Mouse (Mus musculus) gastrocnemius, adult 2 months (tissue): ENCODE measurements around the gene Dek. TPM values are rescaled to one million over a fixed set of nuclear protein-coding genes. Genes with fewer than 3 reads are reported as not detected.
A peak's percentile ranks its signal among the peaks of the same experiment; 100 is the strongest.

Source experiments
- DNase-seq: peaks from one replicate; pipeline ENCODE4 v3.0.0; 2022
- H3K27ac ChIP-seq: fragments of 200-600 bp; 2 replicates; pipeline ENCODE4 v1.8.1; 2022; ENCODE audit warnings: mild to moderate bottlenecking
- H3K4me3 ChIP-seq: fragments of 200-600 bp; 2 replicates; pipeline ENCODE4 v1.8.1; 2022; ENCODE audit warnings: mild to moderate bottlenecking, moderate library complexity
- CTCF ChIP-seq: fragments of 200-600 bp; IDR thresholded peaks from 2 replicates; pipeline ENCODE4 v1.8.1; 2022; ENCODE audit warnings: antibody characterized with exemption, mild to moderate bottlenecking, moderate library complexity
- intact Hi-C: fragments of 180-260 bp; cut with DNase I; formaldehyde crosslinking; loops from one replicate; pipeline ENCODE4 v1.15.1; 2025
- total RNA-seq, 2 experiments: library from RNA; stranded (reverse); gene quantifications; 2 replicates each; pipeline ENCODE4 v1.2.3; 2021

Gene Dek
- total RNA-seq, 2 experiments from 2014 or later: 34.8 to 35.4 TPM

DNA sequence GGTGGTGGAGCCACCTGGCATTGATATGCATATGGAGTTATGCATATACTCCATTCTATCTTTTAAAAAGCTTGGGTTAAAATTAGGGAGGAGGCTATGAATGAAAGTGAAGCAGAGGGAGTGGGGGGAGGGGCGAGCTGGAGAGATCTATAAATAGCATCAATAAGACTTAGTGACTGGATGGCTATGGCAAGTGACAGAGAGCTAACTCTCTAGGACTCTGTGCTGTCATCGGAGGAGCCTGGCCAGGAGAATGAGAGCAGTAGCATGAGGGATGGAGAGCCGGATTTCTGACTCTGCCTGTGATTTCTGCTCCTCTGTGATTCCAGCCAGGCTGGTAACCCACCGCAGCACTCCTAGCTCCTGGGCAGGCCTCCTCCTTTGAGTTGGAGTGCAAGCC lies 23.1 kb upstream of the Dek start:
- TF ChIP-seq CTCF: no peak
- Histone ChIP-seq H3K4me3 (no peak overlapping the region), H3K27ac (no peak overlapping the region)
- intact Hi-C loops: no loop called here
- DNase-seq: peak; percentile 38

DNA sequence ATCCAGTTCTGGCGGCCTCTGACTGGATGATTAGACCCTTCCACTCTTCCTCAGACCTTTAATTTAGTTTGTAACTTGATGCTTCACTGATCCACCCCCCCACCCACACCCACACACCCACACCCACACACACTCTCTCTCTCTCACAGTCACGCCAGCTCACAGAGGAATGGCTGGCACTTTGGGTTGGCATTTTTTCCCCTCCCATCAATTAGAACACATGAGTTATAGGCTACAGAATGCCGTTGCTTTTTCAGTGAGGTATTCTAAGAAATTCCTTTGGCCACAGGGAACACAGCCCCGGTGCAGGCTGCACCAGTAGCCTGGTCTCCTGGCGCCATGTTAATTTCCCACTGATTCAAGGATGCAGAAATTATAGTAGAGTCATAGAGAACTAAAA lies 19.6 kb upstream of the Dek start:
- Histone ChIP-seq H3K27ac (no peak overlapping the region), H3K4me3 (no peak overlapping the region)
- intact Hi-C loops: no loop called here
- no peak for TF ChIP-seq CTCF
- no peak for DNase-seq

DNA sequence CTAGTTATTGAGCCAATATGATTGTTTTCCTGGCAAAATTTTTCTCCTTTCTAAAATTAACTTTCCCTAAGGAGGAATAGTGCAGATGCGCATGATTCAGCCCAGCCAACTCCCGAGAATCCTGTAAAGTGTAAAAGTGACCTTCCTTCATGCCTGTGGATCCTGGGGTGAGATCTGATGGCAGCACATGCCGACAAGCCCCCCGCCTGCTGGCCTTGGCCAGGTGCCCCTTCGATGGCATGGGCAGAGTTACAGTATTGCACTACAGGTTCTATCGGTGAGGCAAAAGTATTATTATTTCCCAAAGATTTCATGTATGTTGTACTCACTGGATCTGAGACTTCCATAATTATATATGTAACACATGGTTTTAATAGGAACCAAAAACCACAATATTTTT lies 19.0 kb upstream of the Dek start:
- Histone ChIP-seq H3K4me3 (no peak overlapping the region), H3K27ac (no peak overlapping the region)
- intact Hi-C loops: no loop called here
- no peak for TF ChIP-seq CTCF
- no peak for DNase-seq

DNA sequence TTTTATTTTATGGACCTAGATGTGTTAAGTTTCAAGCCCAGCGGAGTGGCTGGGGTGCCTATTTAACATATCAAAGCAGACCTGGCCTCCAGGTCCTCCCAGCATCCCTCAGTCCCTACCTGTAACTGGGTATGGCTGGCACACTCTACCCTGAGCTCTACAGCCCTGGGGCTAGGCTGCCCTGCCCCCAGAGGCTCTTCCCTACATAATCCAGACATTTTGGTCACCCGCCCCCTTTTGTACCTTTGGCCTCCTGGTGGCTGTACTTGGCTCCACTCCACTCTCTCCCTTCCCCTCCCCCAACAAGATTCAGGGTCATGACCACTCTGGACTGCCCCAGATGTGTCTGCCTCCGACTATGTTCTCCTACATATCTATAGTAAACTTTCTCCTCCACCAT lies 18.4 kb upstream of the Dek start:
- no peak for DNase-seq
- intact Hi-C loops: no loop called here
- no peak for TF ChIP-seq CTCF
- H3K27ac ChIP-seq: no peak overlapping the region
- no peak overlapping the region for H3K4me3 ChIP-seq

DNA sequence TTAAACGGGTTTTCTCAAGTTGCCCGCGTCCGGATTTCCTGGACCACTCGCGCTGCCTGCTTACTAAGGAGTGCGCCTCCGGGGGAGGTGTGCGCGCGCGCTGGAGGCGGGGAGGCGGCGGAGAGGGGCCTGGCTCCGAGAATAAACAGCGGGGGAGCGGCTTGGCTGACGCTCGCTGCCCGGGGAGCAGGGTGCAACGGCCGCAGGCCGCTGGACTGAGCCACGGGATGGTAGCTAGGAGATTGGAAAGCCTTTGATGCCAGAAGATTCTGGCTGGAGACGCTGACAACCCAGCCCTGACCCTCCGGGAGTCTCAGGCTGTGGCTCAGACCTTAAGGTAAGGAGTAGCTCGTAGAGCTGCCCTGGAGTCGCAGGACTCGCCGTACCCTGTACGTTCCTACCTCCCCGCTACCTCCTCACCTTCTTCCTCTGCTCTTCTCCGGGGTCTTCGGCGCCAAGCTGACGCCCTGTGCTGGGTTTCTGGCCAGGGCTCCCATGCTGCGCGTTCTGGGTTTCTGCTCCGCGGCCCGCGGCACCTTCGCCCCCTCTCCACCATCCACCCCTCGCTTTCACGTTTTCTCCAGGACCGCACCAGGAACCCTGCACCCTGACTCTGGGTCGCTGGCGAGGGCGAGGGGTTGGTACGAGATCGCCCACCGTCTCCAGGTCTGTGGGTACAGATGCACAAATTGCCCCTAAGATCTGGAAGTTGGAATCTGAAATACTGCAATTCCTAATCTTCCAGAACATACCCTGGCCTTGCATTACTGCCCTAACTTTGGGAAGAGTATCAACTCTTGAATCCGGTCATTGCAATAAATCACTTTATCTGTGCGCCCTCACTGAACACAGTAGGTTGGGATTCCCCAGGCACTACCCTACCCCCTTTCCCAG lies 16.8 kb upstream of the Dek start, which contains the start of gene Rnf144b:
Gene Rnf144b, plus strand, starts transcription at position 120 of the 894 bp plus-strand sequence.
- TF ChIP-seq CTCF: no peak
- Histone ChIP-seq H3K4me3 (peak within 1 kb of the TSS; percentile 81), H3K27ac (peak within 1 kb of the TSS; percentile 86)
- peak; percentile 78 for DNase-seq
- intact Hi-C loops: no loop called here

DNA sequence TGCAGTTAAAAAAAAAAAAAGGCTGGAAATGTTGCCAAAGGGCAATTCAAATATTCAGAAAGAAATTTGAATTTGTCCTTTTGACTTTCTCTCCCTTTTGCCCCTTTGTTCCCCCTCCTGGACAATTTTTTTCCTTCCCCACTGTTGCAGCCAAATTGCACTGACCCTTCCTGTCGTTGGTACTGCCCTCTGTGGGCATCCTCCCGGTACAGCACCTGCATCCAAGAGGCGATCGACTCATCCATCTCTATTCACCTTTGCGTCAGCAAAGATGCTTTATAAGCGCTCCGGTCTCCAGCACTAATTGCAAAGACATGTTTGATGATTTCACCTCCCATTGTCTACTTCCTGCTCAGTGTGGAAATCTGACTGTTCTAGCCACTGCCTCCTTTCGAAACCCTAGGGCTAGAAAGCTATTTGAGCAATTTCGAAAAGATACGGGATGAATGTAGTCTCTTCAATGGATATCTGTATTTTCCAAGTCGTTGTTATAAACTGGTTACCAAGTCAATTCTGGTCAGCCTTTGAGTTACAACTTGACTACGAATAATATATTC lies 15.4 kb upstream of the Dek start:
- TF ChIP-seq CTCF: peak; percentile 49
- Histone ChIP-seq H3K4me3 (no peak overlapping the region), H3K27ac (no peak overlapping the region)
- no peak for DNase-seq
- intact Hi-C loops: no loop called here

DNA sequence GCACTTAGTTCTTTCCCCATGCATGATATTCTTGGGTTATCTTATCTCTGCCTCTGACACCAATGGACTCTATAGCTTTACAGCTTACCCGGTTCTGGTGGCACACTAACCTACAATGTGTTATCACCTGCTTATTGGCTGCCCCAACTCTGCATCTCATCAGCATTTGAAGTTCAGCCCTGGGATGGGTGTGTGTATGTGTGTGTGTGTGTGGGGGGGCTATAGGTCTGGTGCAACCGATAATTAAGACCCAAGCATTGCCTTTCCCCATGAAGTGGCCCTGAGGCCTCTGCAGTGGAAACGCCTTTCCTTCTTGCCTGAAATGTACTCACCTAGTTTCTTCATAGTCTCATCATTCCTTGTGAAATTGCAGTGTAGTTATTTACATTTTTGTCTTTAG lies 10.0 kb upstream of the Dek start:
- H3K27ac ChIP-seq: no peak overlapping the region
- no peak for TF ChIP-seq CTCF
- intact Hi-C loops: no loop called here
- H3K4me3 ChIP-seq: no peak overlapping the region
- no peak for DNase-seq

DNA sequence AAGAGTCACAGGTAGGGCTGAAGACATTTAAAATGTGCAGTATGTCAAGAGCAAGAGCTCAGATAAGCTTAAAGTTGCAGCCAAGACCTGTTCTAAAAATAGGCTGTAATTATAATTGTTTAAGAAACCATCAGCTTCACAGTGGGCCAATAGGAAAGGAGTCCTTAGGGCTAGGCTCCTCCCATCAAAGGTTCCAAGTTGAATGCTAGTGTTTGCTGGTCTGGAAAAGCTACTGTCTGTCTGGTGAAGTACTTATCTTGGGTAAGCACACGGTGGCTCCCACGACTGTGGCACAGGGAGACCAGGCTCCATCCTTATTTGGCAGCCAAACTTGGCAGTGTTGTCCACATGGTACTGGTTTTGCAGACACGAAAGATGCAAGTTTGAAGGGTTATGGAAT lies 6.9 kb upstream of the Dek start:
- intact Hi-C loops: no loop called here
- TF ChIP-seq CTCF: no peak
- DNase-seq: no peak
- no peak overlapping the region for H3K4me3 ChIP-seq
- no peak overlapping the region for H3K27ac ChIP-seq

DNA sequence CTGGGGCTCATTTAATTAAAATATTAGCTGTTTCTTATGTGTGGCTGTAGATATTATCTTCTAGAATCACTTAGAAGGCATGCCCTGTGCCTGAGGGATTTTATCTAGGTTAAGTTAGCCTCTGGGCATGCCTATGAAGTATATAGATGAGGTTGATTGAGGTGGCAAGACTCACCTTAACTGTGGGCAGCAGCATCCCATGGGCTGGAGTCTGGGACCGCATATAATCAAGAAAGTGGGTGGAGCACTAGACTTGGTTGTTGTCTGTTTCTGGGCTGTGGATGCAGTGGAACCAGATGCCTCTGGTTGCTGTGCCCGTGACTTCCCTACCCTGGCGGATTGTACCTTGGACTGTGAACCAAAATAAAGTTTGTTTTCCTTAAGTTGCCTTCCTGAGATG lies 6.1 kb upstream of the Dek start:
- no peak for DNase-seq
- intact Hi-C loops: no loop called here

DNA sequence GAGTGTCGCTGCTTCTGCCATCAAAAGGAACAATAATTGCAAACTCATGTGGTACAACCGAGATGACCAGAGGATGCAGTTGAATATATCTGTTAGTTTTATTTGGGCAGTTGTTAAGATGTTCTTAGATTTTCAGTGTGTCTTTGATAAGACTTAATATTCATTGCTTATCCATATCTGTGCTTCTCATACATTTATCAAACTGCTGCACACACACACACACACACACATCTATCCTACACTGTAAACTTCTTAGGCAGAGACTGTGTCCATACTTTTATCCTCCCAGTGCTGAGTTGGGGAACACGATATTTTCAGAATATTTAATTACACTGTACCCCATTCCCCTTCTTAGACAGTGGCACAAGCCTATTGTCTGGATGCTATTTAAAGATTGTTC lies 5.2 kb upstream of the Dek start:
- Histone ChIP-seq H3K4me3 (no peak overlapping the region), H3K27ac (no peak overlapping the region)
- no peak for DNase-seq
- TF ChIP-seq CTCF: no peak
- intact Hi-C loops: no loop called here

More for the DNA sequence above, 6.1 kb upstream of the Dek start:
- Histone ChIP-seq H3K4me3 (no peak overlapping the region), H3K27ac (no peak overlapping the region)
- no peak for TF ChIP-seq CTCF

DNA sequence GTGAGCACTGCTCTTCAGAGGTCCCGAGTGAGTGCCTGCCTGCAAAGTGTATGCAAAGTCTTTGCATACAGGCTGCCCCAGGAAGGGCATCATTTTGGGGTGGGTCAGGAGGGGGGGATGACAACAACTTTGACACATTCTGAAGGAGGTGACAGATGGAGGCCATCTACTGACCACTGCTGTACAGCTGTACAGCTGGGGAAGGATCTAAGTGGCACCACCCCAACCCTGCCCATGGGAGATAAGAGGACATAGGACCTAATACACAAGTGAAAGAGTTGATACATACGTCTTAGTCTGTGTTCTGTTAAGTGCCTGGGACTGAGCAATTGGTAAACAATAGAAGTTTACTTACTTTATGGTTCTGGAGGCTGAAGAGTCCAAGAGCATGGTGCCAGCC lies 3.2 kb upstream of the Dek start:
- Histone ChIP-seq H3K4me3 (no peak overlapping the region), H3K27ac (no peak overlapping the region)
- intact Hi-C loops: no loop called here
- TF ChIP-seq CTCF: no peak
- DNase-seq: no peak

DNA sequence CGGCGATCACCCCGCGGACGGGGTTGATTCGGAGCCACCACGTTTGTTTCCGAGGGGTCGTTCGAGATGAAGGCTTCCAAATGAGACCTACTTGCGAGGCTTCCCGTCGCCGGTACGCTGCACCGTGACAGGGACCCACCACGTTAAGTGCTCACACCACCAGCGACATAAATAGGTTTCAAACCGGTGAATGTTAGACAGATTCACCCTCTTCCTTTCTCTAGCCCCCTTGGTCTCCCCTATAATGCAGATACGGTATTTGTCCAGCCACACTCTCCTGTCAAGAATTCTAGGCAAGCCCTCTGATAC lies 533 bp upstream of the Dek start:
- DNase-seq: no peak
- intact Hi-C loops: no loop called here
- TF ChIP-seq CTCF: no peak
- peak overlapping the region; percentile 97 for H3K4me3 ChIP-seq
- H3K27ac ChIP-seq: peak overlapping the region; percentile 98

DNA sequence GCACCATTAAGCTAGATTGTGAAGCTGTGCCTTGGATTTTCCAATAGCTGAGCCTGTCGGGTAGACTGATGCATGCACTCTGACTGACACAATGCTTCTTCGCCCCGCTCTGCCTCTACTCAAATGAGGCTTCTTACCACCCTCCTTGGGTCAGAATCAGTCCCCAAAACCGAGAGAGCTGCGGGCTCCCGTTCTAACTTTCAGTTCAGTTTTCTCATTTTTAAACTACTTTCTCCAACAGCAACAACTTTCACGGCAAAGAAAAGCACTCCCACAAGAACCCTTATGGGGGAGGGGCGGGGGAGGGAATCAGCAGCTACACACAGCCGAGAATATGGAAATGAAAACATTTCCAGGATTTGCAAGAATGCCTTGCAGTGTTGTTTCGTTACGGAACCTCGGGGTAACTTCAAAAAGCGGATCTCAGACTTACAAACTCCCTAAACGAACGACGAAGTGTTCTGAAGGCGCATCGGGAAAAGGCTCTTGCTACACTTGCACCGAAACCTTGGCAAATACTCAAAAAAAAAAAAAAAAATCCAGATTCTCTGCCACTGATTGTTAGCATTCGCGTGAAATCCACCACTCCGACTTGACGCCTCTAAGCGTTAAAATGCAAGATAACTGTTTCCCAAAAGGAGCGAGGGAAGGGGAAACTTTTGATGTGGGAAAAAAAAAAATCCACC lies 1.0 kb downstream of the Dek start:
- Histone ChIP-seq H3K4me3 (peak overlapping the region; percentile 97), H3K27ac (peak overlapping the region; percentile 98)
- DNase-seq: no peak
- intact Hi-C loops: no loop called here
- no peak for TF ChIP-seq CTCF

DNA sequence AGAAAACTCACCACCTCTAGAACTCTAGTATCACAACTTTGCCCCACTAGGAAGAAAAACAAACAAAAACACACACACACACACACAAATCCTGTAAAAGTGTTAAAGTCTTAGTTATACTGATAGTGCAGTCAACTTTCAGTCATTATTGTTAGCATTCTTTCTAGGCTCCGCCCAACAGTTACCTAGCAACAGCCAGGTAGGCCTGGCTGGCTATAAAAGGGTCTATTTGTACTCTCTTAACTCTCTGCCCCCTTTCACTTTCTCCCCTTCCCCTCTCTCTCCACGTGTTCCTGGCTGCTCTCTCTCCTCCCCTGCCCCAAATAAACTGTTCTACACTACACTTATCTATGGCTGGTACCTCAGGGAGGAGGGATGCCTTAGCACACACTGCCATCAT lies 1.9 kb downstream of the Dek start:
- H3K4me3 ChIP-seq: peak overlapping the region; percentile 97
- intact Hi-C loops: no loop called here
- H3K27ac ChIP-seq: no peak overlapping the region
- DNase-seq: no peak
- no peak for TF ChIP-seq CTCF
